In genomic region chr9:6891331-6891730, GRCm38 (mm10) we compare ENCODE assay signal across 24 mouse cellular contexts.
"Had no signal": no experiment of that assay in that cellular context is flagged by ENCODE, and none has a peak within 500 bp of the region (broad histone marks: within the 10 kb centered on the region; RNA-seq: fewer than 3 reads in every experiment).

No protein-coding gene starts in this region.

- H3K4me3 ChIP-seq: heart, adult 2 months; heart, embryonic 13.5 days; heart, embryonic 15.5 days; hindbrain, embryonic 13.5 days; hindbrain, embryonic 15.5 days; limb, embryonic 13.5 days; limb, embryonic 15.5 days had no signal

- H3K27me3 ChIP-seq: heart, embryonic 13.5 days; heart, embryonic 15.5 days; hindbrain, embryonic 13.5 days; hindbrain, embryonic 15.5 days; limb, embryonic 13.5 days; limb, embryonic 15.5 days had no signal

- H3K9ac ChIP-seq: forebrain, postnatal 0 days; heart, embryonic 13.5 days; heart, embryonic 15.5 days; hindbrain, embryonic 13.5 days; hindbrain, embryonic 15.5 days; limb, embryonic 13.5 days; limb, embryonic 15.5 days; liver, embryonic 14.5 days had no signal

- DNase-seq: forebrain, postnatal 0 days; gastrocnemius, postnatal 14 days; gastrocnemius, postnatal 36 days; heart, adult 11 months; heart, adult 2 months; heart, postnatal 14 days; heart, postnatal 36 days; kidney, adult 11 months; kidney, adult 8-10 months; kidney, postnatal 10 days; kidney, postnatal 25 days; layer of hippocampus, adult 9-11 months; layer of hippocampus, postnatal 36 days; left cerebral cortex, postnatal 4 days; lung, adult 18-20 months had no signal

- ATAC-seq: forebrain, postnatal 0 days; hindbrain, postnatal 0 days had no signal

- H3K36me3 ChIP-seq: heart, embryonic 13.5 days; heart, embryonic 15.5 days; hindbrain, embryonic 13.5 days; hindbrain, embryonic 15.5 days; limb, embryonic 13.5 days; limb, embryonic 15.5 days had no signal

- H3K4me1 ChIP-seq: heart, embryonic 13.5 days; heart, embryonic 15.5 days; hindbrain, embryonic 13.5 days; hindbrain, embryonic 15.5 days; limb, embryonic 13.5 days; limb, embryonic 15.5 days had no signal

- H3K9me3 ChIP-seq: heart, embryonic 13.5 days; heart, embryonic 15.5 days; hindbrain, embryonic 13.5 days; hindbrain, embryonic 15.5 days; limb, embryonic 13.5 days; limb, embryonic 15.5 days had no signal

- H3K27ac ChIP-seq: heart, adult 2 months; heart, embryonic 13.5 days; heart, embryonic 15.5 days; hindbrain, embryonic 13.5 days; hindbrain, embryonic 15.5 days; hindbrain, postnatal 0 days; limb, embryonic 13.5 days; limb, embryonic 15.5 days; liver, embryonic 14.5 days had no signal

- H3K4me2 ChIP-seq: heart, embryonic 11.5 days; heart, embryonic 13.5 days; heart, embryonic 15.5 days; hindbrain, embryonic 13.5 days; hindbrain, embryonic 15.5 days; limb, embryonic 13.5 days; limb, embryonic 15.5 days had no signal
